Mouse (Mus musculus) midbrain, embryonic 14.5 days (tissue): ENCODE measurements around the gene Afm. TPM values are rescaled to one million over a fixed set of nuclear protein-coding genes. Genes with fewer than 3 reads are reported as not detected.

Source experiments
- ATAC-seq: fragments of 200-750 bp; cut with Nextera tagmentation; 2 replicates; pipeline ENCODE4 v1.8.0; 2017; ENCODE audit warnings: moderate number of reproducible peaks, moderate library complexity; ENCODE audit not compliant: low FRiP score, low TSS enrichment
- DNase-seq: peaks from one replicate; pipeline ENCODE4 v3.0.0-alpha.2; 2015
- H3K27ac ChIP-seq: fragments of 300-500 bp; sonication (generic); replicated peaks from 2 replicates; pipeline ENCODE4 v1.5.1; 2014; ENCODE audit warnings: mild to moderate bottlenecking, low read depth, low read length, moderate library complexity
- H3K27me3 ChIP-seq: fragments of 300-500 bp; sonication (generic); 2 replicates; pipeline ENCODE4 v1.6.1; 2014; ENCODE audit warnings: low read length, control low read depth, mixed read lengths; ENCODE audit not compliant: control insufficient read depth, insufficient read depth
- H3K36me3 ChIP-seq: fragments of 300-500 bp; sonication (generic); 2 replicates; pipeline ENCODE4 v1.6.1; 2014; ENCODE audit warnings: low read length, control low read depth; ENCODE audit not compliant: control insufficient read depth, insufficient read depth
- H3K4me1 ChIP-seq: fragments of 300-500 bp; sonication (generic); 2 replicates; pipeline ENCODE4 v1.6.1; 2014; ENCODE audit warnings: mild to moderate bottlenecking, antibody characterized with exemption, low read length, control low read depth; ENCODE audit not compliant: control insufficient read depth, insufficient read depth
- H3K4me2 ChIP-seq: fragments of 300-500 bp; sonication (generic); 2 replicates; pipeline ENCODE4 v1.6.1; 2014; ENCODE audit warnings: mild to moderate bottlenecking, low read length, moderate library complexity
- H3K4me3 ChIP-seq: fragments of 300-500 bp; sonication (generic); replicated peaks from 2 replicates; pipeline ENCODE4 v1.5.1; 2014; ENCODE audit warnings: low read depth, low read length
- H3K9ac ChIP-seq: fragments of 300-500 bp; sonication (generic); replicated peaks from 2 replicates; pipeline ENCODE4 v1.6.1; 2014; ENCODE audit warnings: mild to moderate bottlenecking, low read length, moderate library complexity
- H3K9me3 ChIP-seq: fragments of 300-500 bp; sonication (generic); 2 replicates; pipeline ENCODE4 v1.6.1; 2016; ENCODE audit warnings: low read length, control low read depth, mixed read lengths; ENCODE audit not compliant: control insufficient read depth
- WGBS: fragments of 180-500 bp; shearing (Covaris S2); extraction: QIAGEN DNeasy Blood & Tissue Kit; methylation state at CpG from one replicate; pipeline ENCODE4 v1.1.7; 2014; 5-methylcytosine and 5-hydroxymethylcytosine counted together
- polyA plus RNA-seq: library from polyadenylated mRNA; unstranded; fragments of >200 nt; fragmentation: Nextera tagmentation; extraction: Ambion mirVana; gene quantifications from 2 replicates; pipeline ENCODE4 v1.2.1, GENCODE M21; 2014

The Afm gene
- polyA plus RNA-seq: not detected in 2 replicates

DNA sequence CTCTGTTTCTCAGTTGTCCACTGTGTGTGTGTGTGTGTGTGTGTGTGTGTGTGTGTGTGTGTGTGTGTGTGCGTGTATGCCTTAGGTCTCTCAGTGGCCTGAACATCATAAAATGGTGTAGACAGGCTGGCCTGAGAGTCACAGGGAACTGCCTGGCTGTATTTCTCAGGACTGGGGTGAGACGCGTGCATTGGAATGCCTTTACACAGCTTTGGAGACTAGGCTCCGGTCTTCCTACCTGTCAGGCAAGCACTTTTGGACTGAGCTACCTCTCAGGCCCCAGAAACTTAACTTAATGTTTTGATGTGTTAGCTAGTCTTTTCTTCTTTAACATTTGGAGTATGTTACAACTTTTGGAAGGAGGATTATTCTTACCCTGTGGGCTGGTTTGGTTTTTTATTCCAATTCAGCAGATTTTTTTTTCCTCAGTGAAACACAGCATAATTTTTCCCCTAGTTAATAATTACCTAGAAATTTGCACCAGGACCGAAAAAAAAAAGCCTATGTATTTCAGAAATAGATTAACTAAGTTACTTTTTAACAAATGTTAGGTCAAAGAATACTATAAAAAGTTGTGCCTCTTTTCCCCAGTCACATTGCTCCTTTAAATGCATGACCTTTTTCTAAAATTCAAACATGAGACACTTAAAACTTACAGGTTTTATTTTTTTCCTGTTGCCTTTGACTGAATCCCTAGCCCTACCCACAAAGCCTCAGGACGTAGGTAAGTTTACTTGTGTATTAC, at the start of gene Afm:
Gene Afm (plus strand): TSS at position 577 of the 745 bp plus-strand sequence.
- ATAC-seq: no peak
- H3K4me3 ChIP-seq: no peak within 1 kb of the TSS
- H3K36me3 ChIP-seq: no peaks in the 10 kb centered on the region
- 90% methylated on average over 6 of the region's 6 CpGs for WGBS
- no peaks in the 10 kb centered on the region for H3K4me1 ChIP-seq
- H3K9ac ChIP-seq: no peak within 1 kb of the TSS
- H3K4me2 ChIP-seq: no peak within 1 kb of the TSS
- H3K27ac ChIP-seq: no peak within 1 kb of the TSS
- DNase-seq: no peak
- no peaks in the 10 kb centered on the region for H3K9me3 ChIP-seq
- no peaks in the 10 kb centered on the region for H3K27me3 ChIP-seq

DNA sequence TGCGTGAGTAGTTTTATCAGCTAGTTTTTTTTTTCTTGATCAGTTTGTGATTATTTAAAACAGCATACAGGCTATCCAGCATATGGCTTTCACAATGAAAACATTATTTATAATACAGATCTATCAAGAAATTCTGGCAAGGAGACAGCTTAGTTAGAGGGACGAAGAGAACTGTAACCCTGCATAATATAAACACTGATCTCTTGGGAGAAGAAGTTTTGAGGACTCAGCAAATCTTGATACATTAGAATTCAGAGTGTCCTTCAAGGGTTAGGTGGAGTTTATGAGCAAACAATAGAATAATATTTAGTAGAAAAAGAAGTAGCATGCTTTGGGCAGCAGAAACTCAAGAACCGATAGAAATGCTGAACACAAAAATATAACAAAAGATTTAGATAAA, 47.9 kb upstream of the Afm start:
- H3K9me3 ChIP-seq: no peaks in the 10 kb centered on the region
- H3K4me1 ChIP-seq: no peaks in the 10 kb centered on the region
- DNase-seq: no peak
- no peak overlapping the region for H3K9ac ChIP-seq
- WGBS: 94% methylated on average over 3 of the region's 3 CpGs
- no peak overlapping the region for H3K4me2 ChIP-seq
- no peak for ATAC-seq
- H3K27me3 ChIP-seq: no peaks in the 10 kb centered on the region
- H3K27ac ChIP-seq: no peak overlapping the region
- H3K36me3 ChIP-seq: no peaks in the 10 kb centered on the region
- H3K4me3 ChIP-seq: no peak overlapping the region

DNA sequence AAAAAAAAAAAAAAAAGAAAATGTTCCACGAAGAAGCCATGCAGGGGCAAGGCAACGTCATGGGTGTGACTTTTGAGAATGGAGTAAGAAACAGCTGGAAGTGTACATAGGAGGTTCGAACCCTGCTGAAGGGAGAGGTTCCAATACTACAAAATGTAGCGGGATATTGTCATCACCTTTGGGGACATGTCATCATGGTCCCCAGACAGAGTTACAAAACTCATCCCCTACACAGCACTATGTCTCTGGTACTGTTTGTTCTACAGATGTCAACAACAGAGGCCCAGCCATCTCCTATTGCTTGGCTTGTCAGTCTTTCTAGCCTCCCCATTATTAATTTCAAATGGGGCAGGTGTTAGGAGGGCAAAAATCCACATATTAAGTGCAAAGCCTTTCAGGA, 44.8 kb upstream of the Afm start:
- Histone ChIP-seq H3K27me3 (no peaks in the 10 kb centered on the region), H3K36me3 (no peaks in the 10 kb centered on the region), H3K27ac (no peak overlapping the region), H3K4me1 (no peaks in the 10 kb centered on the region), H3K4me3 (no peak overlapping the region), H3K9ac (no peak overlapping the region), H3K4me2 (no peak overlapping the region), H3K9me3 (no peaks in the 10 kb centered on the region)
- DNase-seq (no peak), ATAC-seq (no peak)
- WGBS: 88% methylated on average over 4 of the region's 4 CpGs

DNA sequence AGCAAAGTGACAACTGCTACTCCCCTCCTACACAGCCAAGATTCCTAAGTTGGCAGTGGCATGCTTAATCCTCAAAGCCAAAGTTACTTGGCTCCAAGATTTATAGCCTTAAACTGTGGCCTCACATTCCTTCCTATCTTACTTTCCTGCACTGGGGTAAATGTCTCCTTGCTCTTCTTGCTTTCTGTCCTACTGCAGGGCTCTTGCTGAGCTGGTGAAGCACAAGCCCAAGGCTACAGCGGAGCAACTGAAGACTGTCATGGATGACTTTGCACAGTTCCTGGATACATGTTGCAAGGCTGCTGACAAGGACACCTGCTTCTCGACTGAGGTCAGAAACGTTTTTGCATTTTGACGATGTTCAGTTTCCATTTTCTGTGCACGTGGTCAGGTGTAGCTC, 44.4 kb upstream of the Afm start:
- WGBS: 91% methylated on average over 5 of the region's 5 CpGs
- no peaks in the 10 kb centered on the region for H3K27me3 ChIP-seq
- no peak for DNase-seq

DNA sequence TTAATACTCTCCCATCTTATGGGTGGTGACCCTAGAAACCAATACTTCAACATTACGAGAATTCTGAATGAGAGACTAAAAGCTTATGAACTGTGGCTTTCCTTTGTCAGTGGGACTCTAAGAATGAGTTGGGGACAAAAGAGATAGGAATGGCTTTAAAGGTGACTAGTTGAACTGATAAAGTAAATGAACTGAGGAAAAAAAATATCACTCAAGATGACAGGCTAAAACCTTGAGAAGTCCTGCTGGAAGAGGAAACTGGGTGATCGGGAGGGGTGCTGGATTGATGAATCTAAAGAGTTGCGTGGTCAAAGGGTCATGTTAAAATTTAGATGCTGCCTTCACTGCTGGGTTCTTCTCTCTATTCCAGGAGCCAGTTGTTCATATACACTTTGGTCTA, 42.0 kb upstream of the Afm start:
- Histone ChIP-seq H3K4me1 (no peaks in the 10 kb centered on the region), H3K9ac (no peak overlapping the region), H3K27me3 (no peaks in the 10 kb centered on the region), H3K4me2 (no peak overlapping the region), H3K27ac (no peak overlapping the region), H3K9me3 (no peaks in the 10 kb centered on the region), H3K4me3 (no peak overlapping the region), H3K36me3 (no peaks in the 10 kb centered on the region)
- no peak for ATAC-seq
- whole genome bisulfite sequencing: 92% methylated on average over 3 of the region's 3 CpGs
- DNase-seq: no peak

More for the DNA sequence above, 44.4 kb upstream of the Afm start:
- Histone ChIP-seq H3K4me3 (no peak overlapping the region), H3K4me2 (no peak overlapping the region), H3K9me3 (no peaks in the 10 kb centered on the region), H3K27ac (no peak overlapping the region), H3K9ac (no peak overlapping the region), H3K4me1 (no peaks in the 10 kb centered on the region), H3K36me3 (no peaks in the 10 kb centered on the region)
- ATAC-seq: no peak

DNA sequence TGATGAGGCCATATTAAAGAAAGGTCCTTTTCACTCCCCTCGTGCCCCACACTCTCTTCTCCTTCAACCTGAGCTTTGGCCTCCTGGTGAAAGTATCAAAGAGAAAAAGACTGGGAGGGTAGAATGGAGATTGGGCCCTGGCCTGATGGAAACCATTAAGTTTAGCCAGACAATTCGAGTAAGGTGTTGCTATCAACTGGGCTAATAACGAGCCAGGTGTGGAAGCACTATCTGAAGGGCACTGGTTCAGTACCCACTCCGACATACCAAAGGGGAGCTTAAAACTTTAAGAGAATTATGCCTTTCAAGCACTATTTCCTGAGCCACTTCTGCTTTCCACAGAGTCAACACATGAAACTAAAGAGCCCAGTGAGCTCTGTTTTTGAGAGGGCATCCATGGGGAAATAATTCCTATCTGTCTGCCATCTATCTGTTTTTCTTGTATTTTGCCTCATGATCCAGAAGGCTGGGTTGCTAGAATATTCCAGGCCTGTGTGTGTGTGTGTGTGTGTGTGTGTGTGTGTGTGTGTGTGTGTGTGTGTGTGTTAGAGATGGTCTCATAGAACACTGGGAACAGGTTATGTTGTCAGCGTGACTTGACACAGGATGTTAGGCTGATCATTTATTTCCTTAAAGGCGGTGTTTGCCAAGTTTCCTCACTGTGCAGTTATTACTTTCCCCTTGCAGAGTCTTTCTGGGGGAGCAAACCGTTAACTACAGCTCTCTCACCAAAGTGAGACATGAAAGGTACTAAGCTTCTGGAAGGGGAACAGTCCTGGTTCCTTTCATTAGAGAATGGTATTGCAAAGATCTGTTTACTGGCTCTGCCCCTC, 41.2 kb upstream of the Afm start:
- H3K36me3 ChIP-seq: no peaks in the 10 kb centered on the region
- H3K4me2 ChIP-seq: no peak overlapping the region
- WGBS: 87% methylated on average over 7 of the region's 7 CpGs
- no peak overlapping the region for H3K9ac ChIP-seq
- no peak overlapping the region for H3K4me3 ChIP-seq
- H3K9me3 ChIP-seq: no peaks in the 10 kb centered on the region
- no peaks in the 10 kb centered on the region for H3K27me3 ChIP-seq
- no peak for ATAC-seq
- no peak overlapping the region for H3K27ac ChIP-seq
- H3K4me1 ChIP-seq: no peaks in the 10 kb centered on the region
- no peak for DNase-seq

DNA sequence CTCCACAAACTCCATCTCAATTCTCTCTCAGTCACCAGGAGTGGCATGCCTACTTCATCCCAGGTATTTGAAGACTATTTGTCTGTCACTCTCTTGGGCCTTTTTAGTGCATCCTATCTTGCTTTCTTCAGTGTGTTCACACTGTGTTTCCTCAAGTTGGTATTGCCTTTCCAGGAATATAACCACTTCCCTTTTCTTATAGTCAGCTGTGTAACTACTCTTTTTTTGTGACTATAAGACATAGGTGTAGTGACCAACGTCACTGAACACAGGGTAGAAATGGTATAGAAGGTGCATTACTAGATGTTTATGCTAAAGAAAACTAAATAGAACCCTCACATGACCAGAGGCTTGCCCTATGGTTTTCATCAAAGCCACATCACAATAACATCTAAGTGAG, 39.8 kb upstream of the Afm start:
- ATAC-seq: no peak
- Histone ChIP-seq H3K36me3 (no peaks in the 10 kb centered on the region), H3K4me1 (no peaks in the 10 kb centered on the region), H3K9ac (no peak overlapping the region), H3K27me3 (no peaks in the 10 kb centered on the region), H3K4me2 (no peak overlapping the region), H3K9me3 (no peaks in the 10 kb centered on the region), H3K27ac (no peak overlapping the region), H3K4me3 (no peak overlapping the region)
- DNase-seq: no peak
- 94% methylated on average over 1 of the region's 1 CpGs for WGBS

DNA sequence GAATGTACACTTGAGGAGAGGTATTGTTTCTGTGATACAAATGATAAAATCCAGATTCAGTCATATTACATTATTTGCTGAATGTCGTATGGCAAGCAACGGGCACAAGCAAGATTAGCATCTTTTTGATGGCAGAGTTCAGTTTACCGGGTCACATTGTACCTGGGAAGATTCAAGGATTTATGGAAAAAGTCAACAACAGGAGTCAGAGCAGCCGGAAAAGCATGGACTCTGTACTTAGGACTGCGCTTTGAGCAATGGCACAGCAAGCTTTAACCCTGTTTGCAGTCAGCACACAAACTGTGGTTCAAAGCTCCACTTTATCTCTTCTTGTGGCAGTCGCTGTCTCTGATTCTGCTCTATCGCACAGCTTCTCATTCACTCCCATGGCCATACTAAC, 33.1 kb upstream of the Afm start:
- Histone ChIP-seq H3K27ac (no peak overlapping the region), H3K36me3 (no peaks in the 10 kb centered on the region), H3K9me3 (no peaks in the 10 kb centered on the region), H3K9ac (no peak overlapping the region), H3K27me3 (no peaks in the 10 kb centered on the region), H3K4me1 (no peaks in the 10 kb centered on the region), H3K4me3 (no peak overlapping the region), H3K4me2 (no peak overlapping the region)
- WGBS: 94% methylated on average over 7 of the region's 7 CpGs
- DNase-seq (no peak), ATAC-seq (no peak)

DNA sequence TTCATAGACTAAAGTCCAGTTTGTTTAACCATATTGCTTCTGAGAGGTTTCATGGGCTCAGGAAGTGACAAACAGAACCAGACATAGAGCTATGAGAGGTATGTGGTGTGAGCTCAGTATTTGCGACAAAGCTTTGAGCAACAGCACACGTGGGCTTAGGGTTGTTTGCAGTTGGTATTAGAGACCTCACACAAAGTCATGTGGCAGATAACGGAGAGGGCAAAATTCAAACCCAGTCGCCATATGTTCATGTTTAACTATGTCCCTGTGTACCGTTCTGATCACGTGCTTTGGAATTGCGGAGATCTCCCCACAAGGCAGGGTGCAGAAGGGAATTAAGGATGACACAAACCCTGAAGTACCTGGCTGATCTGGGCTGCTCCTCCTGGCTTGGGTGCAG, 30.4 kb upstream of the Afm start:
- H3K4me2 ChIP-seq: no peak overlapping the region
- H3K27ac ChIP-seq: no peak overlapping the region
- DNase-seq: no peak
- H3K4me3 ChIP-seq: no peak overlapping the region
- no peak for ATAC-seq
- no peaks in the 10 kb centered on the region for H3K36me3 ChIP-seq
- no peaks in the 10 kb centered on the region for H3K27me3 ChIP-seq
- WGBS: 90% methylated on average over 7 of the region's 7 CpGs
- no peaks in the 10 kb centered on the region for H3K4me1 ChIP-seq
- H3K9me3 ChIP-seq: no peaks in the 10 kb centered on the region
- H3K9ac ChIP-seq: no peak overlapping the region
